Mouse (Mus musculus) G1E (cell line): ENCODE measurements at regions not wholly inside any gene's neighbourhood (a gene's known extent, or its start where the extent isn't known, plus 50 kb on each side); places are given as distances from the start of the nearest gene placed in this dataset.

Source experiments
- CTCF ChIP-seq: IDR thresholded peaks from 2 replicates; pipeline ENCODE4 v1.5.1; 2012; ENCODE audit warnings: low read depth, low read length, inconsistent platforms, mixed read lengths
- TAL1 ChIP-seq: conservative IDR thresholded peaks from 2 replicates; pipeline ENCODE4 v1.6.1; 2012; ENCODE audit warnings: low read depth, low read length, inconsistent platforms, mixed read lengths

DNA sequence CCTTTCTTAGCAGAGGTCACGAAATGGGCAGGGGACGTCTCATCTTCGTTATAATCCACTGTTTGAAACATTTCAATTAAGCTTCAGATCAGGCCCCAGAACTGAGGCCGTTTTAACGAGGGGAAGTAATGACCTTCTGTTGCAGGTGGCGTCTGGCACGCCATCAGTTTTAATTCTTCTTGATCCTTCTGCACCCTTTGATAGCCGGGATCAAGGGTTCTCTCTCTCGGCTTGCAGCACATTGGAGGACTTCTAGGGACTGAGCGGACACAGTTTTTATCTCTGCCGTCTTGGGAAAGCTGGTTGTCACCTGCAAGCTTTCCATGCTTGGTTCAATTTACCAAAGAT is 151.9 kb upstream of the Lmo4 start:
- TF ChIP-seq CTCF = no peak
- no peak for TF ChIP-seq TAL1
